Mouse (Mus musculus): ENCODE data around the gene Cbs.

- TF ChIP-seq CTCF (IDR thresholded peaks at IDR 0.05; ENCODE audit: control insufficient read depth, insufficient read depth, low read length) (no peak), POLR2A (IDR thresholded peaks at IDR 0.05; ENCODE audit: borderline replicate concordance, control insufficient read depth, low read depth, low read length) (no peak)
Measured at GRCm38 (mm10) chr17:31672279-31672678, 35.2 kb upstream of the Cbs start.

Measured in bone marrow, adult 2 months (tissue).